Mouse (Mus musculus): Measurements from ENCODE around the gene Ifit3.

GRCm38 (mm10) chr19:34623781-34624180, 40.5 kb downstream of the Ifit3 start:
- no peak for TF ChIP-seq CTCF (IDR thresholded peaks at IDR 0.05; ENCODE audit: borderline replicate concordance, control insufficient read depth, extremely low read depth, insufficient read depth, low read length, poor library complexity)
- TF ChIP-seq POLR2A (IDR thresholded peaks at IDR 0.05; ENCODE audit: control insufficient read depth, extremely low read depth, insufficient read depth, low read length, poor library complexity) = no peak

Data from thymus, adult 2 months (tissue).